Mouse (Mus musculus): Measurements from ENCODE around the gene Srcap.
"Not testable (repeated sequence)": the region's sequence is repeated elsewhere in the genome, so short reads cannot be mapped to it uniquely, and the experiment has no call there.

Gene Srcap

GRCm38 (mm10) chr7:127489982-127490381 is 21.8 kb upstream of the Srcap start:
- no peak for DNase-seq (ENCODE audit: low read depth, low spot score)

GRCm38 (mm10) chr7:127491846-127492245 is 19.9 kb upstream of the Srcap start:
- no peak for DNase-seq (ENCODE audit: low read depth, low spot score)

- no peak for DNase-seq (ENCODE audit: low read depth, low spot score)
Measured at GRCm38 (mm10) chr7:127494648-127495047, 17.1 kb upstream of the Srcap start.

- DNase-seq (ENCODE audit: low read depth, low spot score), result no peak
Measured at GRCm38 (mm10) chr7:127497382-127497781, 14.4 kb upstream of the Srcap start.

- DNase-seq (ENCODE audit: low read depth, low spot score), result peak; percentile 66
Measured at GRCm38 (mm10) chr7:127498407-127498806, 13.4 kb upstream of the Srcap start.

GRCm38 (mm10) chr7:127508291-127508690 is 3.5 kb upstream of the Srcap start:
- DNase-seq (ENCODE audit: low read depth, low spot score), result no peak

GRCm38 (mm10) chr7:127509830-127510229 is 2.0 kb upstream of the Srcap start:
- DNase-seq (ENCODE audit: low read depth, low spot score), result not testable (repeated sequence)

- peak; percentile 63 for DNase-seq (ENCODE audit: low read depth, low spot score)
Measured at GRCm38 (mm10) chr7:127511241-127511640, 542 bp upstream of the Srcap start.

GRCm38 (mm10) chr7:127512231-127513015 is 640 bp downstream of the Srcap start:
- DNase-seq (ENCODE audit: low read depth, low spot score), result peak; percentile 93

GRCm38 (mm10) chr7:127513016-127513390 is 1.2 kb downstream of the Srcap start:
- no peak for DNase-seq (ENCODE audit: low read depth, low spot score)

GRCm38 (mm10) chr7:127513781-127514180 is 2.0 kb downstream of the Srcap start:
- no peak for DNase-seq (ENCODE audit: low read depth, low spot score)

- DNase-seq (ENCODE audit: low read depth, low spot score), result no peak
Measured at GRCm38 (mm10) chr7:127515846-127516245, 4.1 kb downstream of the Srcap start.

GRCm38 (mm10) chr7:127516344-127516743 is 4.6 kb downstream of the Srcap start:
- no peak for DNase-seq (ENCODE audit: low read depth, low spot score)

GRCm38 (mm10) chr7:127519284-127519683 is 7.5 kb downstream of the Srcap start, which contains the start of gene Gm42715:
TSS of gene Gm42715 (plus strand) at chr7:127519584.
- no peak for DNase-seq (ENCODE audit: low read depth, low spot score)

- DNase-seq (ENCODE audit: low read depth, low spot score), result peak; percentile 60
Measured at GRCm38 (mm10) chr7:127541671-127542070, 29.9 kb downstream of the Srcap start.

- DNase-seq (ENCODE audit: low read depth, low spot score), result peak; percentile 78
Measured at GRCm38 (mm10) chr7:127549116-127549835, 37.5 kb downstream of the Srcap start.

GRCm38 (mm10) chr7:127551558-127551957 is 39.8 kb downstream of the Srcap start:
- DNase-seq (ENCODE audit: low read depth, low spot score), result no peak

- no peak for DNase-seq (ENCODE audit: low read depth, low spot score)
Measured at GRCm38 (mm10) chr7:127560580-127560979, 48.8 kb downstream of the Srcap start.

- DNase-seq (ENCODE audit: low read depth, low spot score), result no peak
Measured at GRCm38 (mm10) chr7:127561340-127561858, 49.6 kb downstream of the Srcap start, which contains the start of gene Tmem265. TSS of gene Tmem265 (plus strand) at chr7:127561390.

- DNase-seq (ENCODE audit: low read depth, low spot score), result peak; percentile 98
Measured at GRCm38 (mm10) chr7:127564381-127565150, 52.8 kb downstream of the Srcap start.

GRCm38 (mm10) chr7:127572895-127573471 is 61.2 kb downstream of the Srcap start, which contains the start of gene Phkg2:
TSS of gene Phkg2 (plus strand) at chr7:127573340.
- DNase-seq (ENCODE audit: low read depth, low spot score), result peak; percentile 100
